In genomic region chr1:87807751-87808150, GRCm38 (mm10) we compare ENCODE assay signal across 19 mouse cellular contexts. TPM values are rescaled to one million over a fixed set of nuclear protein-coding genes. Genes with fewer than 3 reads are reported as not detected.
"Had no signal": no experiment of that assay in that cellular context is flagged by ENCODE, and none has a peak within 500 bp of the region (broad histone marks: within the 10 kb centered on the region; RNA-seq: fewer than 3 reads in every experiment).

No protein-coding gene starts in this region.

- H3K27me3 ChIP-seq: liver, embryonic 15.5 days; megakaryocyte, embryonic 14.5 days; midbrain, embryonic 13.5 days; midbrain, embryonic 15.5 days; neural tube, embryonic 12.5 days had no signal

- H3K4me3 ChIP-seq: liver, embryonic 15.5 days; megakaryocyte, embryonic 14.5 days; midbrain, embryonic 13.5 days; midbrain, embryonic 15.5 days; neural tube, embryonic 12.5 days had no signal

- ATAC-seq: midbrain, embryonic 13.5 days; midbrain, embryonic 15.5 days had no signal

- H3K4me2 ChIP-seq: liver, embryonic 15.5 days; lung, embryonic 14.5 days; midbrain, embryonic 11.5 days; midbrain, embryonic 13.5 days; midbrain, embryonic 15.5 days; neural tube, embryonic 12.5 days had no signal

- H3K9ac ChIP-seq: liver, embryonic 15.5 days; lung, embryonic 14.5 days; midbrain, embryonic 13.5 days; midbrain, embryonic 15.5 days; neural tube, embryonic 12.5 days had no signal

- H3K36me3 ChIP-seq: liver, embryonic 15.5 days; midbrain, embryonic 13.5 days; midbrain, embryonic 15.5 days; neural tube, embryonic 12.5 days had no signal

- DNase-seq: lung, adult 18-20 months; lung, embryonic 14.5 days; lung, postnatal 10 days; lung, postnatal 4 days; retina, postnatal 1 day; right cerebral cortex, adult 18-20 months; right cerebral cortex, postnatal 25 days; right cerebral cortex, postnatal 4 days; spleen, adult 18-20 months; thymus, adult 18-20 months; thymus, postnatal 14 days; thymus, postnatal 36 days had no signal

- H3K27ac ChIP-seq: liver, embryonic 15.5 days; midbrain, embryonic 13.5 days; midbrain, embryonic 15.5 days; neural tube, embryonic 12.5 days had no signal

- H3K4me1 ChIP-seq: midbrain, embryonic 13.5 days; midbrain, embryonic 15.5 days; neural tube, embryonic 12.5 days had no signal

- H3K9me3 ChIP-seq: liver, embryonic 15.5 days; midbrain, embryonic 13.5 days; midbrain, embryonic 15.5 days; neural tube, embryonic 12.5 days had no signal

RNA-seq across cellular contexts. Expression of gene Sag, which starts 4.3 kb away (rescaled TPM):
- total RNA-seq: midbrain, postnatal 0 days had no signal
